Mouse (Mus musculus) testis, adult 2 months (tissue): ENCODE measurements at regions not wholly inside any gene's neighbourhood (a gene's known extent, or its start where the extent isn't known, plus 50 kb on each side); places are given as distances from the start of the nearest gene placed in this dataset.

Experiments used
- CTCF ChIP-seq: fragments of 200-500 bp; IDR thresholded peaks from 2 replicates; pipeline ENCODE4 v1.5.1; 2012; ENCODE audit warnings: low read depth, mild to moderate bottlenecking, inconsistent platforms, low read length, moderate library complexity; ENCODE audit not compliant: control insufficient read depth, insufficient read depth, insufficient replicate concordance
- POLR2A ChIP-seq: fragments of 200-500 bp; IDR thresholded peaks from 2 replicates; pipeline ENCODE4 v1.6.1; 2012; ENCODE audit warnings: low read depth, mild to moderate bottlenecking, inconsistent platforms, low read length, moderate library complexity; ENCODE audit not compliant: control insufficient read depth

DNA sequence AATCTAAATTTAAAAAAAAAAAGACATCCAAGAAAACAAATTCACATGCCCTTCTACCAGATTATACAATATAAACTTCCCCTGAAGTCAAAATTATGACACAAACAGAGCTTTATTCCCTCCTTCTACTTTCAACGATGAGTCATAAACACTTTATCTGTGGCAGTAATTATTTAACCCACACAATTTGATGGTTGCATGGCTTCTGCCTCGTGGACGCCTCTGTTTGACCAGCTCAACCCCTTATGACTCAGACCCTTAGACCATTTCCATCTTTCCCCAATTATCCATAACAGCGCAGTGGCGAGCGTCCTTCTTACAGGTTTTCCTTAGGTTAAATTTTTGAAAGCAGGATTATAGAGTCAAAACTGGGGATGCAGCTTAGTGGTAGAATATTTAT is 85.9 kb upstream of the Mafb start:
- TF ChIP-seq CTCF (no peak), POLR2A (no peak)
